Mouse (Mus musculus): ENCODE measurements around the gene Ryr2. TPM values are rescaled to one million over a fixed set of nuclear protein-coding genes. Genes with fewer than 3 reads are reported as not detected.

Gene Ryr2
- polyA plus RNA-seq, 1 experiment from 2014 or later = 1.8 TPM

DNA sequence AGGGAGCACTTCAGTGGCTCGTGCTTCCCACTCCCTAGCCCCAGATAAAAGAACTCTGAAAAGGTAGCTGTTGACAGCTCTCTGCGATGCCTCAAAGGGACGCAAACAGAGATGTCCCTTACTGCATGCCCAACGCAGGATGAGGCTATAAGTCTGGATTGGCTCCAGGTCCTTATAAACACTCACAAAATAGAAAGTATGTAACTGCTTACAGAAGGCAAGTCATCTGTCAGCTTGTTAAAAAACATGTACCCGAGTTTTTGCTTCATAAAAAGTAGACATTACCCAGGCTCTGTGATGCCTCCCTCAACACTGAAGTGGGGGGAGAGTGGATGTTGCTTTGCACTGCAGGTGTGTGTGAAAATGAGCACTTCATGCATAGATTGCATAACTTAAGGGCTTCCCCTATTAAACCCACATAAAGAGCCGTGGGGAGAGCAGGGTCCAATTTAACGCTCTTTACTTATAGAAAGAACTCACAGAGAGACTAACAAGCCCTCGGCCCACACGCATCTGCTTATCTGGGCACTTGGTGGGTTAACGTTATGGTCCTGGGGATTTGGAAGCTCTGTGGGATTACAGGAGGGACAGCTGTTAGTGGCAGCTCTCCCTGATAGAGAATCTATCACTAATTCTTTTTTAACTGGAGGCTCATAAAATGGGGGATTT, 23.2 kb downstream of the Ryr2 start:
- WGBS = 20% methylated on average over 10 of the region's 10 CpGs
- H3K4me2 ChIP-seq (ENCODE audit: low read length) = no peak overlapping the region
- no peak overlapping the region for H3K9ac ChIP-seq (ENCODE audit: low read length)
- DNase-seq (ENCODE audit: low spot score) (no peak), ATAC-seq (replicated peaks; ENCODE audit: low FRiP score, low TSS enrichment, low read depth) (no peak)
- no peak overlapping the region for H3K4me3 ChIP-seq (ENCODE audit: low read depth, low read length)
- no peaks in the 10 kb centered on the region for H3K9me3 ChIP-seq (ENCODE audit: control insufficient read depth, low read length)
- no peak overlapping the region for H3K27ac ChIP-seq (ENCODE audit: low read depth)
- no peaks in the 10 kb centered on the region for H3K36me3 ChIP-seq (ENCODE audit: control insufficient read depth, insufficient read depth, low read length)
- 0 out of 2 replicates have a peak, but pooled peaks cover 6% of the 10 kb centered on the region for H3K4me1 ChIP-seq (replicated peaks; ENCODE audit: control insufficient read depth, insufficient read depth, low read length)
- no peaks in the 10 kb centered on the region for H3K27me3 ChIP-seq (replicated peaks; ENCODE audit: control insufficient read depth, insufficient read depth, low read length)

DNA sequence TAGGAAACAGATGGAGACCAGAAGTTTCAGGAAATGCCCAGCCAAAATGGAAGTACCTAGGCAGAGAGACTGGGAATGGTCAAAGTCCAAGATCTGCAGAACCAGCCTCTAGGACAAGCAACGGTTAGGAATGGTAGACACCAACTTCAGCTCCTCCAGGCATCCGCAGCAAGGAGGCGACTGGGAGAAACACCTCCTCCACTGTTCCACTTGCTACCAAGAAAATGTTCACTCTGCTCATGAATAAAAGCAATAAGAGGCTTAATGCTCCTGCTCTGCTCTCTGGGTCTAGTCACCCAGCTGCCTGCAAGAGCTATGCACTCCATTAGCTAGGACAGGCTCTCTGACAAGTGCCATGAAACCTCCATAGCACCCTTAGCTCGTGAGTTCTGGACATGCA, 26.2 kb downstream of the Ryr2 start:
- Histone ChIP-seq H3K36me3 (ENCODE audit: control insufficient read depth, insufficient read depth, low read length) (no peaks in the 10 kb centered on the region), H3K4me2 (ENCODE audit: low read length) (no peak overlapping the region), H3K27ac (ENCODE audit: low read depth) (no peak overlapping the region), H3K9ac (ENCODE audit: low read length) (no peak overlapping the region), H3K4me3 (ENCODE audit: low read depth, low read length) (no peak overlapping the region), H3K27me3 (replicated peaks; ENCODE audit: control insufficient read depth, insufficient read depth, low read length) (no peaks in the 10 kb centered on the region), H3K9me3 (ENCODE audit: control insufficient read depth, low read length) (no peaks in the 10 kb centered on the region), H3K4me1 (replicated peaks; ENCODE audit: control insufficient read depth, insufficient read depth, low read length) (0 out of 2 replicates have a peak, but pooled peaks cover 6% of the 10 kb centered on the region)
- ATAC-seq (replicated peaks; ENCODE audit: low FRiP score, low TSS enrichment, low read depth) = no peak
- WGBS = 69% methylated on average over 4 of the region's 4 CpGs
- no peak for DNase-seq (ENCODE audit: low spot score)

DNA sequence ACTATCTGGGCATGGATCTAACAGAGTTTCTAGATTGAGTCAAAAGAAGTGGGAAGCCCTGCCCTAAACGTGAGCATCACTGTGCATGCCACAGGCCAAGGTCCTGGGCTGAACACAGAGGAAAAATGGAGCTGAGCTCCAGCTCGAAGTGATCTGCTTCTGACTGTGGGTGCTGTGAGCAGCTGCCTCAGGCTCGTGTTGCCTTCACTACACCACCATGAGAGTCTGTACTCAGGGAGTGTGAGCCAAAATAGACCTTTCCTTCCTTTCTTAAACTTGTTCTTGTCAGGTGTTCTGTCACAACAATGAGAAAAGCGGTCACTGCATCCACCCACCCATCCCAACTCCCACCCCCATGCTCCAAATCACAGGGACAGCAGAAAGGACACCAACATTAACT, 27.2 kb downstream of the Ryr2 start:
- no peak overlapping the region for H3K4me3 ChIP-seq (ENCODE audit: low read depth, low read length)
- no peaks in the 10 kb centered on the region for H3K36me3 ChIP-seq (ENCODE audit: control insufficient read depth, insufficient read depth, low read length)
- H3K27me3 ChIP-seq (replicated peaks; ENCODE audit: control insufficient read depth, insufficient read depth, low read length) = no peaks in the 10 kb centered on the region
- H3K4me2 ChIP-seq (ENCODE audit: low read length) = no peak overlapping the region
- 0 out of 2 replicates have a peak, but pooled peaks cover 6% of the 10 kb centered on the region for H3K4me1 ChIP-seq (replicated peaks; ENCODE audit: control insufficient read depth, insufficient read depth, low read length)
- no peaks in the 10 kb centered on the region for H3K9me3 ChIP-seq (ENCODE audit: control insufficient read depth, low read length)
- no peak for DNase-seq (ENCODE audit: low spot score)
- H3K27ac ChIP-seq (ENCODE audit: low read depth) = no peak overlapping the region
- H3K9ac ChIP-seq (ENCODE audit: low read length) = no peak overlapping the region
- ATAC-seq (replicated peaks; ENCODE audit: low FRiP score, low TSS enrichment, low read depth) = no peak
- 74% methylated on average over 4 of the region's 4 CpGs for WGBS

DNA sequence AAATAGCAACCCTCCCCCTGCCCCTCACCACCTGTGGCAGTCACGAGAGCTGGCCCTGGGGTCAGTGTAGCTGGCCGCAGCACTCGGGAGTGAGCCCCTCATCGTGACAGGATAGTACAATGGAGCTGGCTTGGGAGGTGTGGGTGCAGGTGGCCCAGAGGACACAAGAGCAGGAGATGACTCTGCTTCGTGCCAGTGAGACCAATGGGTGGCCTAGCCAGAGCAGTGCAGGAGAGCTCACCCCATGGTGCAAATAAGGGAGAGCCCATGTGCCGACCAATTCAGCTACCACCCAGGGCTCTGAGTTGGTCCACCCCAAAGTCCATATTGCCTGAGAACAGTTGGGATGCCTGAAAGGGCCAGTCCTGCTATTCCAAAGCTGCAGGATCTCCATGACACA, 31.8 kb downstream of the Ryr2 start:
- Histone ChIP-seq H3K4me2 (ENCODE audit: low read length) (no peak overlapping the region), H3K9me3 (ENCODE audit: control insufficient read depth, low read length) (no peaks in the 10 kb centered on the region), H3K4me3 (ENCODE audit: low read depth, low read length) (no peak overlapping the region), H3K36me3 (ENCODE audit: control insufficient read depth, insufficient read depth, low read length) (no peaks in the 10 kb centered on the region), H3K27ac (ENCODE audit: low read depth) (no peak overlapping the region), H3K9ac (ENCODE audit: low read length) (no peak overlapping the region), H3K27me3 (replicated peaks; ENCODE audit: control insufficient read depth, insufficient read depth, low read length) (no peaks in the 10 kb centered on the region), H3K4me1 (replicated peaks; ENCODE audit: control insufficient read depth, insufficient read depth, low read length) (peaks cover 3% of the 10 kb centered on the region; the same call in 1 of the 2 replicates)
- ATAC-seq (replicated peaks; ENCODE audit: low FRiP score, low TSS enrichment, low read depth) (no peak), DNase-seq (ENCODE audit: low spot score) (no peak)
- 89% methylated on average over 6 of the region's 6 CpGs for WGBS

DNA sequence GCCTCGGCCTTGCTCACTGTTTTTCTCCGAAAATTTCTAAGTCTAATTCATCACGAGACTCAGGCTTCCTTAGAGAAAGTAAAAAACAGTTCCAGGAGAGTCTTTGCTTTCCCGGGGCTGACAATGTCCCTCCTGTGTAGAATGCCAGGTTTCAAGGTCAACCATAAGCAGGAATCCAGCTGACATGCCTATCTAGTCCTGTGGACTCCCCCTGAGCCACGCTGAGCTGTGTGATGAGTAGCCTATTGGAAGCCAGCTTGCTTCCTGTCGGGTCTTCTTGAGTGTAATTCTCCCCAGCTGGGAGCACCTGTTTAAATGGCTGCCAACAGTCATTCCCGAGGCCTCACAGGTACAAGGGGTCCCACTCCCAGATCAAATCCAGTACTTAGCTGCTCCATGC, 34.2 kb downstream of the Ryr2 start:
- ATAC-seq (replicated peaks; ENCODE audit: low FRiP score, low TSS enrichment, low read depth) = no peak
- H3K27me3 ChIP-seq (replicated peaks; ENCODE audit: control insufficient read depth, insufficient read depth, low read length) = no peaks in the 10 kb centered on the region
- H3K4me1 ChIP-seq (replicated peaks; ENCODE audit: control insufficient read depth, insufficient read depth, low read length) = peaks cover 3% of the 10 kb centered on the region; the same call in 1 of the 2 replicates
- H3K27ac ChIP-seq (ENCODE audit: low read depth) = no peak overlapping the region
- no peak overlapping the region for H3K4me3 ChIP-seq (ENCODE audit: low read depth, low read length)
- DNase-seq (ENCODE audit: low spot score) = no peak
- no peak overlapping the region for H3K4me2 ChIP-seq (ENCODE audit: low read length)
- no peak overlapping the region for H3K9ac ChIP-seq (ENCODE audit: low read length)
- WGBS = 36% methylated on average over 7 of the region's 7 CpGs
- no peaks in the 10 kb centered on the region for H3K9me3 ChIP-seq (ENCODE audit: control insufficient read depth, low read length)
- H3K36me3 ChIP-seq (ENCODE audit: control insufficient read depth, insufficient read depth, low read length) = no peaks in the 10 kb centered on the region

DNA sequence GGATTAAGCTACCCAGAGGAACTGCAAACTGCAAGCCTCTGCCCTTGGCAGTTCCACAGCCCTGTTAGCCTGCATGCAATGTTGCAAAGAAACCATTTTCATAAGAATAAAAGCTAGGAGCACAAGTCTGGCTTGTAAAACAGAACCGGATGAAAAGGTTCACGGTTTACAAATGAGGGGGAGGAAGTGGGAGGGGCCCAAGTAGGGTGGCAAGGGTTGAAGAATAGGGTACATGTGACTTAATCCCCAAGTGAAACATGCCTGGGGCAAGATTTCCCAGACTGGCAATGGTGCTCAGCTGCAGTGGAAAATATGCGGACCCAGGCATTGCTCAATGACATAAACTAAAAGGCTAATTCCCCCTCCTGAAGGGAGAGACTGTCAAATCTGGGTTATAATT, 34.6 kb downstream of the Ryr2 start:
- DNase-seq (ENCODE audit: low spot score) (no peak), ATAC-seq (replicated peaks; ENCODE audit: low FRiP score, low TSS enrichment, low read depth) (no peak)
- WGBS = 38% methylated on average over 3 of the region's 3 CpGs

DNA sequence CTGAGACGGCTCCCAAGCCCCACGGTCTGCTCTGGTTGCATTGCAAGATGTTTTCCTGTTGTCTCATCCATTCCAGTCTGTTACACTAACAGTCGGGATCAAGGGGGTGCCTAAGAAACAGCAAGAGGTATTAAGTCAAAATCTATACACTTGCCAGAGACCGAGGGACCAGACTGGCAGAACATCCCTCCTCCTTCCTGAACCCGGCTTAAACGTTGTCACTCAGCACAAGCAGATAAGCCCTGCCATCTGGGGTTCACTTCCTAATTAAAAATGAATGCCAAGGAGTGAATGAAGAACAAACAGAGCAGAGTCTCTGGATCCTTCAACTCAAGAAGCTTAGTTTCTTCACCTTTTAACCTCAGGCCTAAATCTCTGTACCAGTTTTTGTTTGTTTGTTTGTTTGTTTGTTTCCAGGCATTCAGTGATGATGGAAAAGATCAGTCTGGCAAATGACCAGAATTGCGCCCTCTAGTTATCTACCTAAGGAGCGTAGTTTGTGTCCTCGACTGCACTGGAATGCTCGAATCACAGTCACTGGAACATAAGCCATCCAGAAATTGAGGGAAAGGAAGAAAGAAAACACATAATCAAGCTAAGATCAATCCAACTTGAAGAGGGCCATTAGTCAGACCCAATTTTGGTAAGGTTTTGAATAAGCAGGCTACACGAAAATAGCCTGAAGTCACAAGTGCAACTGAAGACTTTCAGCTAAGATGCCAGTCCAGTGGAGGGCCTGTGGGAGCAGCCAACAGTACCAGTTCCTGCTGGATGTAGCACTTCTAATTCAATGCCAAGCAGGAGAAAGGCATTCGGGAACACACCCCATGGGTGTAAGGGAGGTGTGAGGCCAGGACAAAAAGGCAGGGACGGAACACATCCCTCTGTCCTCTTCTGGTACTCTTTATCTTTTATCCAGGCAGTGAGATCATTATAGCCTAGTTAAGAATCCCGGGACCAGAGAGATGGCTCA, 36.3 kb downstream of the Ryr2 start:
- ATAC-seq (replicated peaks; ENCODE audit: low FRiP score, low TSS enrichment, low read depth) (no peak), DNase-seq (ENCODE audit: low spot score) (no peak)
- Histone ChIP-seq H3K9me3 (ENCODE audit: control insufficient read depth, low read length) (no peaks in the 10 kb centered on the region), H3K4me3 (ENCODE audit: low read depth, low read length) (no peak overlapping the region), H3K4me2 (ENCODE audit: low read length) (no peak overlapping the region), H3K27me3 (replicated peaks; ENCODE audit: control insufficient read depth, insufficient read depth, low read length) (no peaks in the 10 kb centered on the region), H3K9ac (ENCODE audit: low read length) (no peak overlapping the region), H3K4me1 (replicated peaks; ENCODE audit: control insufficient read depth, insufficient read depth, low read length) (peaks cover 3% of the 10 kb centered on the region; the same call in 1 of the 2 replicates), H3K27ac (ENCODE audit: low read depth) (no peak overlapping the region), H3K36me3 (ENCODE audit: control insufficient read depth, insufficient read depth, low read length) (no peaks in the 10 kb centered on the region)
- 80% methylated on average over 14 of the region's 14 CpGs for WGBS

More for the DNA sequence above, 34.6 kb downstream of the Ryr2 start:
- no peak overlapping the region for H3K4me2 ChIP-seq (ENCODE audit: low read length)
- H3K9ac ChIP-seq (ENCODE audit: low read length) = no peak overlapping the region
- H3K4me1 ChIP-seq (replicated peaks; ENCODE audit: control insufficient read depth, insufficient read depth, low read length) = peaks cover 3% of the 10 kb centered on the region; the same call in 1 of the 2 replicates
- H3K27me3 ChIP-seq (replicated peaks; ENCODE audit: control insufficient read depth, insufficient read depth, low read length) = no peaks in the 10 kb centered on the region
- H3K9me3 ChIP-seq (ENCODE audit: control insufficient read depth, low read length) = no peaks in the 10 kb centered on the region
- H3K4me3 ChIP-seq (ENCODE audit: low read depth, low read length) = no peak overlapping the region
- H3K36me3 ChIP-seq (ENCODE audit: control insufficient read depth, insufficient read depth, low read length) = no peaks in the 10 kb centered on the region
- H3K27ac ChIP-seq (ENCODE audit: low read depth) = no peak overlapping the region

DNA sequence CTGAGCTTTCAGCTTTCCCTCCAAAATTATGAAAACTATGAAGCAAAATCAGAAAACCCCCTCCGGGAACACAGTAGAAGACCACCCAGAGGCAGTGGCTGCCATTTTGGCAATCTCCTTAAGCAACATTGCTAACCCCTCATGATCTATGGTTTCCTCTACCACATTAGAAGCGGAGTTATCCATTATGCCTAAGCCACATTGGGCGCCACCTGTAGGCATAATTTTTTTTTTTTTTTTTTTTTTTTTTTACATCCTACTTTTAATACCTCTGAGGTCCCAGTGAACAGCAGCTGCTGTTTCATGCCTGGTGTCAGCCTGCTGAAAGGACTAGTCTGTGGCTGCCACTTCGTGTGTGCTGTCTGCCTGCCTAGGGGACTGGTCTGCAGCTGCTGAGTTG, 42.2 kb downstream of the Ryr2 start:
- ATAC-seq (replicated peaks; ENCODE audit: low FRiP score, low TSS enrichment, low read depth) = no peak
- no peak for DNase-seq (ENCODE audit: low spot score)
- no peaks in the 10 kb centered on the region for H3K27me3 ChIP-seq (replicated peaks; ENCODE audit: control insufficient read depth, insufficient read depth, low read length)
- H3K27ac ChIP-seq (ENCODE audit: low read depth) = no peak overlapping the region
- H3K4me2 ChIP-seq (ENCODE audit: low read length) = no peak overlapping the region
- H3K4me1 ChIP-seq (replicated peaks; ENCODE audit: control insufficient read depth, insufficient read depth, low read length) = no peaks in the 10 kb centered on the region
- H3K4me3 ChIP-seq (ENCODE audit: low read depth, low read length) = no peak overlapping the region
- no peak overlapping the region for H3K9ac ChIP-seq (ENCODE audit: low read length)
- WGBS = 78% methylated on average over 4 of the region's 4 CpGs
- no peaks in the 10 kb centered on the region for H3K36me3 ChIP-seq (ENCODE audit: control insufficient read depth, insufficient read depth, low read length)
- no peaks in the 10 kb centered on the region for H3K9me3 ChIP-seq (ENCODE audit: control insufficient read depth, low read length)

Data from intestine, embryonic 14.5 days (tissue).